Mouse (Mus musculus) kidney, adult 10 weeks (tissue): ENCODE results near the gene Zfand2b. TPM values are rescaled to one million over a fixed set of nuclear protein-coding genes. Genes with fewer than 3 reads are reported as not detected.

Experiments used
- polyA plus RNA-seq: library from polyadenylated mRNA; stranded (reverse); fragments of 350-450 nt; fragmentation: Illumina TruSeq; extraction: RNeasy Lipid Tissue Mini Kit (QIAGEN cat#74804); gene quantifications from one replicate; pipeline ENCODE4 v1.2.3, GENCODE M21; 2014; ENCODE audit warnings: low read depth, low replicate concordance

Gene Zfand2b
- not detected for polyA plus RNA-seq

GRCm38 (mm10) chr1:75168472-75169464 is at the start of gene Zfand2b:
TSS of gene Zfand2b (plus strand) at chr1:75168646.

GRCm38 (mm10) chr1:75124346-75125321 is 43.8 kb upstream of the Zfand2b start, which contains the start of gene Nhej1:
TSS of gene Nhej1 (minus strand) at chr1:75125200.

GRCm38 (mm10) chr1:75133421-75134207 is 34.8 kb upstream of the Zfand2b start, which contains the start of gene Slc23a3:
TSS of gene Slc23a3 (minus strand) at chr1:75133890.

GRCm38 (mm10) chr1:75142301-75143261 is 25.9 kb upstream of the Zfand2b start, which contains the start of the genes Cnppd1 and Retreg2:
TSS of gene Cnppd1 (minus strand) at chr1:75142711.
TSS of gene Retreg2 (plus strand) at chr1:75142778.

GRCm38 (mm10) chr1:75180105-75180590 is 11.7 kb downstream of the Zfand2b start, which contains the start of gene Abcb6:
TSS of gene Abcb6 (minus strand) at chr1:75180392.

GRCm38 (mm10) chr1:75191622-75192402 is 23.4 kb downstream of the Zfand2b start, which contains the start of the genes Ankzf1 and Atg9a:
TSS of gene Ankzf1 (plus strand) at chr1:75192151.
TSS of gene Atg9a (minus strand) at chr1:75192196.

GRCm38 (mm10) chr1:75210136-75211087 is 42.0 kb downstream of the Zfand2b start, which contains the start of the genes Glb1l and Stk16:
TSS of gene Glb1l (minus strand) at chr1:75210813.
TSS of gene Stk16 (plus strand) at chr1:75210838.

GRCm38 (mm10) chr1:75219531-75219930 is 51.1 kb downstream of the Zfand2b start, which contains the start of gene Tuba4a:
TSS of gene Tuba4a (minus strand) at chr1:75219865.

Other genes with a start within 250 kb of the Zfand2b start
- gene Cfap65, start 233.0 kb upstream of the Zfand2b start, polyA plus RNA-seq: 0.28 TPM
- 0.44 TPM for gene Ihh, start 217.0 kb upstream of the Zfand2b start, polyA plus RNA-seq
- 0.89 TPM for gene Nhej1, start 43.4 kb upstream of the Zfand2b start, polyA plus RNA-seq
- gene Slc23a3, start 34.8 kb upstream of the Zfand2b start, polyA plus RNA-seq: 5.4 TPM
- gene Cnppd1, start 25.9 kb upstream of the Zfand2b start, polyA plus RNA-seq: 14.0 TPM
- 11.7 TPM for gene Retreg2, start 25.9 kb upstream of the Zfand2b start, polyA plus RNA-seq
- 8.3 TPM for gene Abcb6, start 11.7 kb downstream of the Zfand2b start, polyA plus RNA-seq
- gene Ankzf1, start 23.5 kb downstream of the Zfand2b start, polyA plus RNA-seq: 6.7 TPM
- 10.1 TPM for gene Atg9a, start 23.6 kb downstream of the Zfand2b start, polyA plus RNA-seq
- 137 TPM for gene Glb1l, start 42.2 kb downstream of the Zfand2b start, polyA plus RNA-seq
- 19.9 TPM for gene Stk16, start 42.2 kb downstream of the Zfand2b start, polyA plus RNA-seq
- gene Tuba4a, start 51.2 kb downstream of the Zfand2b start, polyA plus RNA-seq: 14.7 TPM
- not detected for gene A630095N17Rik, start 63.5 kb downstream of the Zfand2b start, polyA plus RNA-seq
- 13.9 TPM for gene Dnajb2, start 67.8 kb downstream of the Zfand2b start, polyA plus RNA-seq
- gene Ptprn, start 95.9 kb downstream of the Zfand2b start, polyA plus RNA-seq: not detected
- not detected for gene Resp18, start 109.8 kb downstream of the Zfand2b start, polyA plus RNA-seq
- 0.81 TPM for gene Dnpep, start 149.3 kb downstream of the Zfand2b start, polyA plus RNA-seq
- 0.40 TPM for gene Des, start 191.7 kb downstream of the Zfand2b start, polyA plus RNA-seq
- gene Speg, start 206.7 kb downstream of the Zfand2b start, polyA plus RNA-seq: 1.1 TPM